Mouse (Mus musculus): ENCODE measurements at regions not wholly inside any gene's neighbourhood (a gene's known extent, or its start where the extent isn't known, plus 50 kb on each side); places are given as distances from the start of the nearest gene placed in this dataset.

DNA sequence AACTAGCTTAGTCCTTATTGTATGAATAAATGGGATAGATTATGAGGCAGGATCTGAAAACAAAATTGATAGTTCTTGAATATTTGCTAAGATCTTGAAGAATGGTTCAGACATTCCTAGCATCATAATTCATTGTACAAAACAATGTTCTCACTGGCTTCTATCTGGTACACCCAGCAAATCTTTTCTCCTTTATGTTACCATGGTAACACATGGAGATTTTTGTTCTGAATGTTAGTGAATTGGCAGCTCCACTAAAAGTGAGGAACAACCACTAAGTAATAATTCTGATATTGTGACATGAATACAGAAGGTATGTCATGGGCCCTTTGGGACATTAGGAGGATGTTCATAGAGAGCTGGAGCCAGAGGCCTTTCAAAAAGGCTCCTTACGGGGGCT is 639.8 kb downstream of the Gsdmc2 start:
- no peak overlapping the region for H3K27ac ChIP-seq (replicated peaks; ENCODE audit: insufficient read depth, low read depth, low read length)
- TF ChIP-seq POLR2A (IDR thresholded peaks at IDR 0.05; ENCODE audit: extremely low read depth, insufficient read depth, low read length) (no peak), CTCF (IDR thresholded peaks at IDR 0.05; ENCODE audit: low read depth, low read length) (no peak)
- no peaks in the 10 kb centered on the region for H3K4me1 ChIP-seq (ENCODE audit: control insufficient read depth, insufficient read depth, low read length)
- WGBS = 90% methylated on average over 1 of the region's 1 CpGs
- H3K4me3 ChIP-seq (ENCODE audit: insufficient read depth, low read depth, low read length) = no peak overlapping the region
- no peaks in the 10 kb centered on the region for H3K79me2 ChIP-seq (ENCODE audit: control insufficient read depth, insufficient read depth, low read length)
- no peaks in the 10 kb centered on the region for H3K27me3 ChIP-seq (ENCODE audit: control insufficient read depth, insufficient read depth, low read length)
- H3K36me3 ChIP-seq (ENCODE audit: control insufficient read depth, insufficient read depth, low read length) = no peaks in the 10 kb centered on the region
- no peak overlapping the region for H3K9ac ChIP-seq (ENCODE audit: low read depth, low read length)
- no peak for DNase-seq (ENCODE audit: extremely low read depth, low read depth, low spot score)

GRCm38 (mm10) chr15:63195031-63195430 is 649.9 kb downstream of the Gsdmc2 start:
- Histone ChIP-seq H3K9ac (ENCODE audit: low read depth, low read length) (no peak overlapping the region), H3K4me1 (ENCODE audit: control insufficient read depth, insufficient read depth, low read length) (no peaks in the 10 kb centered on the region; the same call in 1 of the 2 replicates), H3K27ac (replicated peaks; ENCODE audit: insufficient read depth, low read depth, low read length) (no peak overlapping the region), H3K27me3 (ENCODE audit: control insufficient read depth, insufficient read depth, low read length) (no peaks in the 10 kb centered on the region), H3K79me2 (ENCODE audit: control insufficient read depth, insufficient read depth, low read length) (no peaks in the 10 kb centered on the region), H3K4me3 (ENCODE audit: insufficient read depth, low read depth, low read length) (no peak overlapping the region), H3K36me3 (ENCODE audit: control insufficient read depth, insufficient read depth, low read length) (no peaks in the 10 kb centered on the region)
- WGBS = 94% methylated on average over 2 of the region's 2 CpGs
- TF ChIP-seq POLR2A (IDR thresholded peaks at IDR 0.05; ENCODE audit: extremely low read depth, insufficient read depth, low read length) = no peak
- TF ChIP-seq CTCF (IDR thresholded peaks at IDR 0.05; ENCODE audit: low read depth, low read length) = no peak
- no peak for DNase-seq (ENCODE audit: extremely low read depth, low read depth, low spot score)

DNA sequence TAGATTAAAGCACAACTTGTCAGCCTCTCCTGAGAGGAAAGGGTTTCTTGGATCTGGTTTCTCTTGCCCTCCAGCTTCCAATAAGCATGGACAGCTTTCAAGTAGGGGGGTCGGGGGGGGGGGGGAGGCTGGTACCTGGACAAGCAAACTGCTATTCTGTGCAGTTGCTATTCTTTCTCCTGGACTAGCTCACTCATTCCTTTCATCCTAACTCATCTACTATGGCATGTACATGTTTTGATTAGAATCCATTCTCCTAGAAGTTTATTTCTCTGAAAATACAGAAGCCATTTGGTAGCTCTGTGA is 650.5 kb downstream of the Gsdmc2 start:
- no peaks in the 10 kb centered on the region for H3K36me3 ChIP-seq (ENCODE audit: control insufficient read depth, insufficient read depth, low read length)
- TF ChIP-seq POLR2A (IDR thresholded peaks at IDR 0.05; ENCODE audit: extremely low read depth, insufficient read depth, low read length) (no peak), CTCF (IDR thresholded peaks at IDR 0.05; ENCODE audit: low read depth, low read length) (no peak)
- no peak overlapping the region for H3K9ac ChIP-seq (ENCODE audit: low read depth, low read length)
- DNase-seq (ENCODE audit: extremely low read depth, low read depth, low spot score) = no peak
- no peaks in the 10 kb centered on the region for H3K79me2 ChIP-seq (ENCODE audit: control insufficient read depth, insufficient read depth, low read length)
- H3K4me1 ChIP-seq (ENCODE audit: control insufficient read depth, insufficient read depth, low read length) = no peaks in the 10 kb centered on the region; the same call in 1 of the 2 replicates
- no peaks in the 10 kb centered on the region for H3K27me3 ChIP-seq (ENCODE audit: control insufficient read depth, insufficient read depth, low read length)
- 31% methylated on average over 1 of the region's 1 CpGs for WGBS
- H3K27ac ChIP-seq (replicated peaks; ENCODE audit: insufficient read depth, low read depth, low read length) = no peak overlapping the region
- no peak overlapping the region for H3K4me3 ChIP-seq (ENCODE audit: insufficient read depth, low read depth, low read length)

GRCm38 (mm10) chr15:63193617-63194491 is 651.1 kb downstream of the Gsdmc2 start:
- no peaks in the 10 kb centered on the region for H3K79me2 ChIP-seq (ENCODE audit: control insufficient read depth, insufficient read depth, low read length)
- no peak overlapping the region for H3K27ac ChIP-seq (replicated peaks; ENCODE audit: insufficient read depth, low read depth, low read length)
- no peaks in the 10 kb centered on the region for H3K27me3 ChIP-seq (ENCODE audit: control insufficient read depth, insufficient read depth, low read length)
- no peaks in the 10 kb centered on the region for H3K36me3 ChIP-seq (ENCODE audit: control insufficient read depth, insufficient read depth, low read length)
- no peak overlapping the region for H3K9ac ChIP-seq (ENCODE audit: low read depth, low read length)
- no peak for TF ChIP-seq CTCF (IDR thresholded peaks at IDR 0.05; ENCODE audit: low read depth, low read length)
- no peak for TF ChIP-seq POLR2A (IDR thresholded peaks at IDR 0.05; ENCODE audit: extremely low read depth, insufficient read depth, low read length)
- WGBS = 62% methylated on average over 2 of the region's 2 CpGs
- peak; percentile 19 for DNase-seq (ENCODE audit: extremely low read depth, low read depth, low spot score)
- H3K4me1 ChIP-seq (ENCODE audit: control insufficient read depth, insufficient read depth, low read length) = no peaks in the 10 kb centered on the region; the same call in 1 of the 2 replicates
- no peak overlapping the region for H3K4me3 ChIP-seq (ENCODE audit: insufficient read depth, low read depth, low read length)

- no peak overlapping the region for H3K9ac ChIP-seq (ENCODE audit: low read depth, low read length)
- H3K27ac ChIP-seq (replicated peaks; ENCODE audit: insufficient read depth, low read depth, low read length) = no peak overlapping the region
- TF ChIP-seq POLR2A (IDR thresholded peaks at IDR 0.05; ENCODE audit: extremely low read depth, insufficient read depth, low read length) = no peak
- TF ChIP-seq CTCF (IDR thresholded peaks at IDR 0.05; ENCODE audit: low read depth, low read length) = no peak
- H3K27me3 ChIP-seq (ENCODE audit: control insufficient read depth, insufficient read depth, low read length) = no peaks in the 10 kb centered on the region
- no peaks in the 10 kb centered on the region; the same call in 1 of the 2 replicates for H3K4me1 ChIP-seq (ENCODE audit: control insufficient read depth, insufficient read depth, low read length)
- H3K4me3 ChIP-seq (ENCODE audit: insufficient read depth, low read depth, low read length) = no peak overlapping the region
- H3K79me2 ChIP-seq (ENCODE audit: control insufficient read depth, insufficient read depth, low read length) = no peaks in the 10 kb centered on the region
- WGBS = 93% methylated on average over 2 of the region's 2 CpGs
- DNase-seq (ENCODE audit: extremely low read depth, low read depth, low spot score) = no peak
- H3K36me3 ChIP-seq (ENCODE audit: control insufficient read depth, insufficient read depth, low read length) = no peaks in the 10 kb centered on the region
These were observed 653.2 kb downstream of the Gsdmc2 start for GRCm38 (mm10) chr15:63191731-63192130.

DNA sequence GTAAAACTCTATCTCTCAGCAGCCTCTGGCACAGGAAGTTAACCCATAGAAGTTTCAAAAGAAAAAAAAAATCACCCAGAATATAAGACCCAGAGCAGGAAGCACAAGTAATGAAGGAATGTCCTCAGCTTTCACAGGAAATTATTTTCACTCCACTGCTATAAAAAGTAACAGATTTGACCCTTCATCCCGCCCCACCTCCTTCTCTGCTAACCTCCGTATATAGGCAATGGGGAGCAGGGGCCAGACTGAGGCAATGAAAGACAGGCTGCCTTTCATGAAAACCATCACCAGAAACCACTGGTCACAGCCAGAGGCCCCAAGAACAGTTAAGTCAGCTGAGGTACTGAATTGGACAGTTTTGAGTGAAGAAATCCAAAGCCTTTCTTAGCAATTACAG is 654.9 kb downstream of the Gsdmc2 start:
- no peak for DNase-seq (ENCODE audit: extremely low read depth, low read depth, low spot score)
- 75% methylated on average over 2 of the region's 2 CpGs for WGBS
- H3K36me3 ChIP-seq (ENCODE audit: control insufficient read depth, insufficient read depth, low read length) = no peaks in the 10 kb centered on the region
- H3K9ac ChIP-seq (ENCODE audit: low read depth, low read length) = no peak overlapping the region
- no peak overlapping the region for H3K4me3 ChIP-seq (ENCODE audit: insufficient read depth, low read depth, low read length)
- TF ChIP-seq CTCF (IDR thresholded peaks at IDR 0.05; ENCODE audit: low read depth, low read length) (no peak), POLR2A (IDR thresholded peaks at IDR 0.05; ENCODE audit: extremely low read depth, insufficient read depth, low read length) (no peak)
- no peaks in the 10 kb centered on the region for H3K79me2 ChIP-seq (ENCODE audit: control insufficient read depth, insufficient read depth, low read length)
- no peaks in the 10 kb centered on the region for H3K27me3 ChIP-seq (ENCODE audit: control insufficient read depth, insufficient read depth, low read length)
- no peaks in the 10 kb centered on the region; the same call in 1 of the 2 replicates for H3K4me1 ChIP-seq (ENCODE audit: control insufficient read depth, insufficient read depth, low read length)
- no peak overlapping the region for H3K27ac ChIP-seq (replicated peaks; ENCODE audit: insufficient read depth, low read depth, low read length)
